Comparison of ENCODE assay signal across 14 mouse cellular contexts in genomic region chr1:73270787-73271391, GRCm38 (mm10).
A peak's percentile ranks its signal among the peaks of the same experiment; 100 is the strongest.
DNase-seq lines count a peak whose midpoint lies in the region; ATAC-seq and TF ChIP-seq lines count a peak whose summit lies in the region.
"Had no signal": no experiment of that assay in that cellular context is flagged by ENCODE, and none has a peak within 500 bp of the region (broad histone marks: within the 10 kb centered on the region; RNA-seq: fewer than 3 reads in every experiment).

No protein-coding gene starts in this region.

- no peak overlapping the region for H3K4me2 ChIP-seq in forebrain, embryonic 12.5 days
- H3K4me2 ChIP-seq in kidney, embryonic 14.5 days (replicated peaks; ENCODE audit: low read depth, low read length): no peak overlapping the region
- H3K4me2 ChIP-seq: heart, embryonic 15.5 days had no signal

- TF ChIP-seq CTCF in C2C12 (IDR thresholded peaks at IDR 0.05; ENCODE audit: control insufficient read depth, insufficient read depth, insufficient read length): no peak

- H3K9ac ChIP-seq in forebrain, embryonic 12.5 days: no peak overlapping the region
- H3K9ac ChIP-seq in kidney, embryonic 14.5 days (ENCODE audit: low read depth, low read length): no peak overlapping the region
- H3K9ac ChIP-seq: heart, embryonic 15.5 days; liver, postnatal 0 days had no signal

- ATAC-seq in forebrain, embryonic 12.5 days (ENCODE audit: low FRiP score): peak; percentile 90
- no peak for ATAC-seq in kidney, embryonic 14.5 days (ENCODE audit: low FRiP score, low TSS enrichment)
- no peak for ATAC-seq in granulocyte monocyte progenitor cell, adult 5-6 weeks (replicated peaks; ENCODE audit: poor library complexity, severe bottlenecking)
- ATAC-seq: liver, postnatal 0 days had no signal

- DNase-seq in Muller cell, postnatal 12 days (ENCODE audit: inconsistent ontology term): peak; percentile 81
- peak; percentile 56 for DNase-seq in mesoderm, embryonic 11.5 days (ENCODE audit: low read depth, low spot score)
- no peak for DNase-seq in testis, postnatal 14 days (ENCODE audit: low spot score)
- DNase-seq in thymus, postnatal 10 days (ENCODE audit: low spot score in 2 of 2): no peak
- DNase-seq: adrenal gland, postnatal 14 days; cerebellum, postnatal 25 days; kidney, postnatal 25 days; liver, postnatal 0 days had no signal

- 26% methylated on average over 6 of the region's 6 CpGs for WGBS in forebrain, embryonic 12.5 days
- WGBS in kidney, embryonic 14.5 days: 70% methylated on average over 6 of the region's 6 CpGs

- H3K9me3 ChIP-seq in forebrain, embryonic 12.5 days: no peaks in the 10 kb centered on the region
- H3K9me3 ChIP-seq in kidney, embryonic 14.5 days (ENCODE audit: control insufficient read depth, low read length): no peaks in the 10 kb centered on the region
- H3K9me3 ChIP-seq: G1E; heart, embryonic 15.5 days had no signal

- H3K79me2 ChIP-seq in C2C12 (ENCODE audit: control insufficient read depth, insufficient read depth): no peaks in the 10 kb centered on the region

- no peak overlapping the region for H3ac ChIP-seq in C2C12 (ENCODE audit: control insufficient read depth, insufficient read length, low read depth)

- H3K36me3 ChIP-seq in C2C12 (ENCODE audit: control insufficient read depth, insufficient read depth): no peaks in the 10 kb centered on the region
- no peaks in the 10 kb centered on the region for H3K36me3 ChIP-seq in forebrain, embryonic 12.5 days (replicated peaks)
- no peaks in the 10 kb centered on the region for H3K36me3 ChIP-seq in kidney, embryonic 14.5 days (ENCODE audit: control insufficient read depth, insufficient read depth, low read length)
- H3K36me3 ChIP-seq: G1E; heart, embryonic 15.5 days had no signal

- peak overlapping the region; percentile 50 for H3K27ac ChIP-seq in forebrain, embryonic 12.5 days
- no peak overlapping the region for H3K27ac ChIP-seq in kidney, embryonic 14.5 days (ENCODE audit: low read depth, low read length)
- H3K27ac ChIP-seq: heart, embryonic 15.5 days had no signal

- H3K4me1 ChIP-seq in forebrain, embryonic 12.5 days: peaks cover 10% of the 10 kb centered on the region
- no peaks in the 10 kb centered on the region for H3K4me1 ChIP-seq in kidney, embryonic 14.5 days (ENCODE audit: control insufficient read depth, insufficient read depth, low read length)

- no peak overlapping the region for H3K4me3 ChIP-seq in C2C12 (ENCODE audit: insufficient read depth, poor library complexity, severe bottlenecking)
- H3K4me3 ChIP-seq in forebrain, embryonic 12.5 days (replicated peaks): no peak overlapping the region
- no peak overlapping the region for H3K4me3 ChIP-seq in kidney, embryonic 14.5 days (ENCODE audit: low read length)
- H3K4me3 ChIP-seq: heart, embryonic 15.5 days had no signal

- no peaks in the 10 kb centered on the region for H3K27me3 ChIP-seq in C2C12 (ENCODE audit: control insufficient read depth, insufficient read depth, insufficient read length)
- no peaks in the 10 kb centered on the region for H3K27me3 ChIP-seq in forebrain, embryonic 12.5 days
- H3K27me3 ChIP-seq in kidney, embryonic 14.5 days (ENCODE audit: control insufficient read depth, insufficient read depth, low read length): no peaks in the 10 kb centered on the region
- H3K27me3 ChIP-seq: heart, embryonic 15.5 days had no signal

- H3K79me3 ChIP-seq in C2C12 (ENCODE audit: low read depth): no peaks in the 10 kb centered on the region

TF ChIP-seq in C2C12, 6 proteins besides CTCF, POLR2A, EP300 and RAD21:
- no peak for TF ChIP-seq USF1 (IDR thresholded peaks at IDR 0.05; ENCODE audit: low read depth)
- TF ChIP-seq MYOD1 (IDR thresholded peaks at IDR 0.05; ENCODE audit: control insufficient read depth, insufficient read length, low read depth): peak; percentile 6

Comparison
In these comparisons a context has a peak if more than half of its experiments do, and no peak if none do; other contexts are left out.
1. DNase-seq: peak in Muller cell, postnatal 12 days (single experiment) and mesoderm, embryonic 11.5 days (single experiment); none in testis, postnatal 14 days (single experiment) and thymus, postnatal 10 days (0 of 2).